Mouse (Mus musculus): ENCODE data around the gene Hoga1. TPM values are rescaled to one million over a fixed set of nuclear protein-coding genes. Genes with fewer than 3 reads are reported as not detected.

Gene Hoga1
- 0.69 and 1.0 TPM in 2 replicates for polyA plus RNA-seq (2016; fragmentation: Nextera tagmentation; extraction: Ambion mirVana)

DNA sequence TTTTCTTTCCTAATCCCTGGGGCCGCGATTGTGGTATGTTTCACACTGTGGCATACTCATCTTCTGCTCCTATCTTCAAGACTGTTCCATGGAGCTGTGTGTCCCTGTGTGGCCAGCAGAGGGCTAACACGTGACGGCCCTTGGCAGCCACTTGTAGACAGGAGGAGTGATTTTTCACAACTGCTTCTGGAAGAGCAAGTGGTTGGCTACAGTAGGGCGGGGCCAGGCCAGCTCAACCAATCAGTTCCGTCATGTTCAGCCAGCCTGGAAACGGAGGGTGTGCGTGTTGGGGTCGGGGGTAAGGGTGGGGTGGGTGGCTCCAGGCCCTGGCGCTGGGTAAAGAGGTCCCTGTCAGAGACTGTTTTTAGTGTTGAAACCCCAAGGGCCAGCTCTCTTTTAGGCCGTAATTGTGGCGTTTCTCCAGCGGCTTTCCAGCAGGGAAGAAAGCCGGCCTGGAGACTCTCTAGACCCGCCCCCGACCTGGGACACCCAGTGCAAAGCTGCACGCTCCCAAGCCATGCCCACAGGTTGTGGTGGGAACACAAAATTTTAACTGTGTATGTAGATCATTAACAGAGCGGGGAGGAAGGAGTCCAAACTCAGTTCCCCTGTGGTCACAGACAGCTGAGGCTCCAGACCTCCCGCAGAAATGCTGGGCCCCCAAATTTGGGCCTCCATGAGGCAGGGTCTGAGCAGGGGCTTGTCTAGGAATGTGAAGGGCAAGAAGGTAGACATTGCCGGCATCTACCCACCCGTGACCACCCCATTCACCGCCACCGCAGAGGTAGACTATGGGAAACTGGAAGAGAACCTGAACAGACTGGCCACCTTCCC, at the start of gene Hoga1:
Hoga1 (plus strand) TSS at position 342 of the 834 bp plus-strand sequence.
- Histone ChIP-seq H3K9me3 (replicated peaks) (no peaks in the 10 kb centered on the region), H3K27ac (ENCODE audit: poor library complexity, severe bottlenecking) (no peak within 1 kb of the TSS), H3K4me1 (replicated peaks) (0 out of 2 replicates have a peak, but pooled peaks cover 4% of the 10 kb centered on the region), H3K4me2 (peak within 1 kb of the TSS; percentile 71), H3K27me3 (replicated peaks) (peaks cover 4% of the 10 kb centered on the region; the same call in 1 of the 2 replicates), H3K36me3 (no peaks in the 10 kb centered on the region), H3K9ac (peak within 1 kb of the TSS; percentile 13; the same call in 1 of the 2 replicates), H3K4me3 (peak within 1 kb of the TSS; percentile 45)
- WGBS: 20% methylated on average over 23 of the region's 23 CpGs
- peak; percentile 82 for ATAC-seq (ENCODE audit: insufficient number of reproducible peaks, low FRiP score)

GRCm38 (mm10) chr19:41997090-41997489, 48.3 kb upstream of the Hoga1 start:
- H3K4me2 ChIP-seq: peak overlapping the region; percentile 29; the same call in 1 of the 2 replicates
- 47% methylated on average over 10 of the region's 10 CpGs for WGBS
- ATAC-seq (ENCODE audit: insufficient number of reproducible peaks, low FRiP score): no peak; the same call in 1 of the 2 replicates

DNA sequence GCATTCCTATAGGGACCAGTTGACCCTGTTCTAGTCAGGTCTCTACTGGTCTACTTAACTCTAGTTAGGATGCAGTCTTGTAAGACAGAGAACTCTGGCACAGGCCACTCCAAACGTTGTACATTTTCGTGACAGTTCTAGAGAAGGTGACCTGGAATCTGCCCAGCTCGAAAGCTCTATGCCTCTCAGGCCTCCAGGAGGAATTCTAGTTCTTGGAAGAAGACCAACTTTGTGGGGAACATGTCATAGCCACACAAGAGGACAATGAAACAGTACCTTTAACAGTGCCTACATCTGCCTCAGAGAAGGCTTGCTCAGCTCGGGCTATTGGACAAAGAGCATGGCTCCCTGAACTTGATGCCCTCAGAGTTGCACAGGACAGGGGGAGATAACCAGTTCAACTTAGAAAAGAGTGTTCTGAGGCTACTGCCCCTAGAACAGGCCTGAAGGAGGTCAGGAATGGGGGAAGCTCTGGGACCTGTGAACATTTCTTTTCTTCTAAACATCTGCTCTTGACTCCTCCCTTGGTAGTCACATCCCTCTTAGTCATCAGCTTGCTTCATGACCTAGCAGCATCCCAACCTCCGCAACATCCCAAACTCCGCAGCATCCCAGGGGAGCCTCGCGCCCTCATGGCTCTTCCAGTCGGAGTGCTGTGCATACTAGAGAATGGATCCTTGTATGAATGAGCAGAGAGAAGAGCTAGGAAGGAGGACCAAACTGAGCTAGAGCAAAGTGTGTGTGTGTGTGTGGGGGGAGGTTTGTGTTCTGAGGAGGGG, 46.5 kb upstream of the Hoga1 start:
- Histone ChIP-seq H3K4me1 (replicated peaks) (peaks cover 62% of the 10 kb centered on the region), H3K9ac (no peak overlapping the region), H3K4me2 (no peak overlapping the region), H3K36me3 (no peaks in the 10 kb centered on the region), H3K9me3 (replicated peaks) (no peaks in the 10 kb centered on the region), H3K27ac (ENCODE audit: poor library complexity, severe bottlenecking) (no peak overlapping the region), H3K27me3 (replicated peaks) (no peaks in the 10 kb centered on the region), H3K4me3 (no peak overlapping the region)
- ATAC-seq (ENCODE audit: insufficient number of reproducible peaks, low FRiP score): no peak
- WGBS: 77% methylated on average over 9 of the region's 9 CpGs

More at GRCm38 (mm10) chr19:41997090-41997489, 48.3 kb upstream of the Hoga1 start:
- H3K9ac ChIP-seq: no peak overlapping the region
- no peaks in the 10 kb centered on the region for H3K36me3 ChIP-seq
- no peaks in the 10 kb centered on the region for H3K9me3 ChIP-seq (replicated peaks)
- H3K27me3 ChIP-seq (replicated peaks): no peaks in the 10 kb centered on the region
- peaks cover 68% of the 10 kb centered on the region for H3K4me1 ChIP-seq (replicated peaks)
- peak overlapping the region; percentile 67 for H3K27ac ChIP-seq (ENCODE audit: poor library complexity, severe bottlenecking)
- H3K4me3 ChIP-seq: no peak overlapping the region

GRCm38 (mm10) chr19:41999688-42000283, 45.6 kb upstream of the Hoga1 start:
- H3K9me3 ChIP-seq (replicated peaks): no peaks in the 10 kb centered on the region
- H3K4me2 ChIP-seq: no peak overlapping the region
- peak overlapping the region; percentile 58; the same call in 1 of the 2 replicates for H3K27ac ChIP-seq (ENCODE audit: poor library complexity, severe bottlenecking)
- H3K4me1 ChIP-seq (replicated peaks): peaks cover 68% of the 10 kb centered on the region
- H3K9ac ChIP-seq: no peak overlapping the region
- no peak for ATAC-seq (ENCODE audit: insufficient number of reproducible peaks, low FRiP score)
- H3K4me3 ChIP-seq: no peak overlapping the region
- no peaks in the 10 kb centered on the region for H3K36me3 ChIP-seq
- 76% methylated on average over 4 of the region's 4 CpGs for WGBS
- H3K27me3 ChIP-seq (replicated peaks): no peaks in the 10 kb centered on the region

DNA sequence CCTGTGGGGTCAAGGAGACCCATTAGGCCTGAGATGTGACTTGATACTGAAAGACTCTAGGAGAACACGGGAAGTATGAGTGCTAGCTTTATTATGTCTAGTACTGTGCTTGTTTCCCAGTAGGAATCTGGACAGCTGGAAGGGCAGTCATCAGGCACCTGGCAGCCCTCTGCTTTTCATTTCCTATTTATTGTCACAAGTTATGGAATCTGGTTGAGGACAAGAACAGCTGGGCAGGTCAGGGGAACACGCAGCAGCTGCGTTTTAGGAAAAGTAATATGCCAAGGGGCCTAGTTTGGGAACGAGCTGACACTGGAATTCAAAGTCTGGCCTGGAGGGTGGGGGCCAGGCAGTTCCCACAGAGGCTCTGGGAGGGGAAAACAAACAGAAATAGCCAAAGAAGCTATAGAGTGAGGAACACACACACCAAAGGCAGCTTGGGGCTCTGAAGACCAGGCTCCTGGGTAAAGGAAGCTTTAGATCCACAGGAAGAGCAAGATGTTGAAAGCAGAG, 44.9 kb upstream of the Hoga1 start:
- WGBS: 37% methylated on average over 4 of the region's 4 CpGs
- H3K4me1 ChIP-seq (replicated peaks): peaks cover 68% of the 10 kb centered on the region
- peak overlapping the region; percentile 58 for H3K27ac ChIP-seq (ENCODE audit: poor library complexity, severe bottlenecking)
- no peak overlapping the region for H3K4me2 ChIP-seq
- no peak overlapping the region for H3K4me3 ChIP-seq
- ATAC-seq (ENCODE audit: insufficient number of reproducible peaks, low FRiP score): no peak
- H3K27me3 ChIP-seq (replicated peaks): no peaks in the 10 kb centered on the region
- H3K36me3 ChIP-seq: no peaks in the 10 kb centered on the region
- 0 out of 2 replicates have a peak overlapping the region, but pooled peaks have one; percentile 19 for H3K9ac ChIP-seq
- no peaks in the 10 kb centered on the region for H3K9me3 ChIP-seq (replicated peaks)

DNA sequence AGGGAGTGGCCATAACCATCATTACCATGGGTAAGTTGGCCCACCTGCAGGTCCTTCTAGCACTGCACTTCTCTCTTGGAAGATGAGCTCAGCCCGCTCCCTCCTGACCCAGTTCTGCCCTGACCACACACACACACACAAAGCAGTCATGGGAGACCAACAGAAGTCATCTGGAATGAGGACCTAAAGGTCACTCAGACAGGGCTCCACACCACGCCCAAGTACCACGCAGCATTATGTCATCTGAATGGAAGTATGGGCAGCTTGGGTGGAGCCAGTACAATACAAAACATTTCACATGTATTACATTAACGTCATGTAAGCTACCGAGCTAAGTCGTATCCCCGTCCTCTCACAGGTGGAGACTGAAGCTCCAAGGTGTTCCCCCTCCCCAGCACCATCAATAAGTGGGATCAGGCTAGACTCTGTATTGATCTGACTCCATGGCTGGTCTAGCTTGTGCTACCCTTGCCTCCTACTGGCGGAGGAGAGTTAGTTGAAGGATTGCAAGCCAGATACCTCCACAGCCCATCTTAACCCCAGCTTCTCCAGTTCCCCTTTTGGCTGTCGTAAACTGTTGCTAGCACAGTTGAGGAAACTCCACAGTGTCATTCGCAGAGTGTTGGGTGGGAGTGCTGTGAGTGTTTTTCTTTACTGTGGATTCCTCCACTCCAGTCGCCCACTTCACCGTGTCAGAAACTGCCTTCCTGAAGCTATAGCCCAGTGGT, 44.0 kb upstream of the Hoga1 start:
- Histone ChIP-seq H3K9me3 (replicated peaks) (no peaks in the 10 kb centered on the region), H3K4me3 (no peak overlapping the region), H3K4me2 (no peak overlapping the region), H3K4me1 (replicated peaks) (peaks cover 69% of the 10 kb centered on the region), H3K27ac (ENCODE audit: poor library complexity, severe bottlenecking) (peak overlapping the region; percentile 58; the same call in 1 of the 2 replicates), H3K36me3 (no peaks in the 10 kb centered on the region), H3K9ac (no peak overlapping the region), H3K27me3 (replicated peaks) (no peaks in the 10 kb centered on the region)
- ATAC-seq (ENCODE audit: insufficient number of reproducible peaks, low FRiP score): no peak
- 84% methylated on average over 12 of the region's 12 CpGs for WGBS

- Histone ChIP-seq H3K9me3 (replicated peaks) (no peaks in the 10 kb centered on the region), H3K4me3 (no peak overlapping the region), H3K36me3 (no peaks in the 10 kb centered on the region), H3K27me3 (replicated peaks) (no peaks in the 10 kb centered on the region), H3K27ac (ENCODE audit: poor library complexity, severe bottlenecking) (peak overlapping the region; percentile 55; the same call in 1 of the 2 replicates), H3K9ac (peak overlapping the region; percentile 24; the same call in 1 of the 2 replicates), H3K4me2 (no peak overlapping the region), H3K4me1 (replicated peaks) (peaks cover 75% of the 10 kb centered on the region)
- ATAC-seq (ENCODE audit: insufficient number of reproducible peaks, low FRiP score): no peak
- WGBS: 26% methylated on average over 6 of the region's 6 CpGs
Measured at GRCm38 (mm10) chr19:42004258-42004657, 41.2 kb upstream of the Hoga1 start.

GRCm38 (mm10) chr19:42005616-42006015, 39.8 kb upstream of the Hoga1 start:
- Histone ChIP-seq H3K27me3 (replicated peaks) (no peaks in the 10 kb centered on the region), H3K4me1 (replicated peaks) (peaks cover 66% of the 10 kb centered on the region), H3K4me2 (no peak overlapping the region), H3K9ac (no peak overlapping the region), H3K36me3 (no peaks in the 10 kb centered on the region), H3K27ac (ENCODE audit: poor library complexity, severe bottlenecking) (no peak overlapping the region), H3K4me3 (no peak overlapping the region), H3K9me3 (replicated peaks) (no peaks in the 10 kb centered on the region)
- no peak for ATAC-seq (ENCODE audit: insufficient number of reproducible peaks, low FRiP score)
- 42% methylated on average over 3 of the region's 3 CpGs for WGBS

GRCm38 (mm10) chr19:42006568-42006967, 38.8 kb upstream of the Hoga1 start:
- 63% methylated on average over 8 of the region's 8 CpGs for WGBS
- no peaks in the 10 kb centered on the region for H3K27me3 ChIP-seq (replicated peaks)
- no peak overlapping the region for H3K4me3 ChIP-seq
- H3K4me1 ChIP-seq (replicated peaks): peaks cover 66% of the 10 kb centered on the region
- peaks cover 3% of the 10 kb centered on the region; the same call in 1 of the 2 replicates for H3K36me3 ChIP-seq
- ATAC-seq (ENCODE audit: insufficient number of reproducible peaks, low FRiP score): no peak
- no peak overlapping the region; the same call in 1 of the 2 replicates for H3K9ac ChIP-seq
- no peaks in the 10 kb centered on the region for H3K9me3 ChIP-seq (replicated peaks)
- H3K27ac ChIP-seq (ENCODE audit: poor library complexity, severe bottlenecking): no peak overlapping the region
- H3K4me2 ChIP-seq: no peak overlapping the region

- no peak overlapping the region for H3K4me3 ChIP-seq
- peak overlapping the region; percentile 45 for H3K27ac ChIP-seq (ENCODE audit: poor library complexity, severe bottlenecking)
- H3K4me1 ChIP-seq (replicated peaks): peaks cover 66% of the 10 kb centered on the region
- H3K9ac ChIP-seq: no peak overlapping the region
- 60% methylated on average over 3 of the region's 3 CpGs for WGBS
- H3K9me3 ChIP-seq (replicated peaks): no peaks in the 10 kb centered on the region
- H3K36me3 ChIP-seq: peaks cover 10% of the 10 kb centered on the region; the same call in 1 of the 2 replicates
- no peak for ATAC-seq (ENCODE audit: insufficient number of reproducible peaks, low FRiP score)
- no peak overlapping the region for H3K4me2 ChIP-seq
- H3K27me3 ChIP-seq (replicated peaks): no peaks in the 10 kb centered on the region
Measured at GRCm38 (mm10) chr19:42008586-42008985, 36.8 kb upstream of the Hoga1 start.
